Mouse (Mus musculus): Measurements from ENCODE around the gene Sh3pxd2a. TPM values are rescaled to one million over a fixed set of nuclear protein-coding genes. Genes with fewer than 3 reads are reported as not detected.

Sh3pxd2a gene
- polyA plus RNA-seq, 1 experiment from 2014 or later, result 2.3 TPM

DNA sequence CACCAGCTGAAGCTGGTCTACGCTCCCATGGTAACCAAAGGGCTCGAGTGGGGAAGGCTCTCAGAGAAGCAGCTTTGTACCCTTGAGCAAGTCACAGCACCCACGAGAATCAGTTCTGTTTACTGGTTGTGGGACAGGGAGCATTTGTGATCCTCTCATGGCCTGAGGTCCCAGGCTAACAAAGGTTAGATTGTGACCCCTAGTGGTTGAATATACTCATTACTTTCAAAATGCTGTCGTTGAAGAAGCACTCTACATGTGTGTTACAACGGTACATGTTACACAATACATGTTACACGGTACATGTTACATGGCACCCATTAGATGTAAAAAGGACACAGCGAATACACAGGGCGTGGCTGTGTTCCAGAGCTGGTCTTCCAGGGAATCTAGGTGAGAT is 38.4 kb upstream of the Sh3pxd2a start:
- Histone ChIP-seq H3K9ac (no peak overlapping the region), H3K27me3 (replicated peaks) (no peaks in the 10 kb centered on the region), H3K4me1 (peaks cover 7% of the 10 kb centered on the region), H3K27ac (no peak overlapping the region), H3K9me3 (no peaks in the 10 kb centered on the region), H3K4me2 (no peak overlapping the region), H3K4me3 (no peak overlapping the region), H3K36me3 (replicated peaks) (no peaks in the 10 kb centered on the region)
- no peak for ATAC-seq (replicated peaks)
- 78% methylated on average over 8 of the region's 8 CpGs for WGBS

DNA sequence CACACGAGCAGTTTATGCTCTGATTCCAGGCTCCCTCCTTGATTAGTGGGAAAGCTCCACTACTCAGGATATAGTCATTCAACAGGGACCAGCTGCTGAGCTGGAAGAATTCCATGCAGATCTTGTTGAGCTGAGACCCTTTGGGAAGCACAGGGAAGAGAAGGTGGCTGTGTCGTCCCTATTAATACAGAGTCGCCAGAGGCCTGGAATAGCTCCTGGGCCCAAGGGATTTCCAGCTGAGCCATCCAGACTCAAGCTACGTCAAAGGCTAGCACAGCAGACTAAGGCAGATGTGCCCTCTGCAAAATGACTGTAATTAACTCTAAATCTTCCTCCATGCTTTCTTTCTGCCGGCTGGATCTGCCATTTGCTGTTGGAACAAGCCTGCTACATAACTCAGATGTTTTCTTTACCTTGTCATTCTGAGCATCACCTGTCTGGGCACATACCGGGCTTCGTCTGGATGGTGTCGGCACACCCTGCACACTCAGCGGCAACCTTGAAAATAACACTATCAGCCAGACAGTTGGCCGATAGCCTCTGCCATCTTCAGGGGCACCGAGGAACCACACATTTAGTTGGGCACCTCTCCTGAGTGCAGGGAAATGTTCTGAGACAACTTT is 36.3 kb upstream of the Sh3pxd2a start:
- no peak overlapping the region for H3K4me2 ChIP-seq
- no peak for ATAC-seq (replicated peaks)
- H3K36me3 ChIP-seq (replicated peaks), result no peaks in the 10 kb centered on the region

DNA sequence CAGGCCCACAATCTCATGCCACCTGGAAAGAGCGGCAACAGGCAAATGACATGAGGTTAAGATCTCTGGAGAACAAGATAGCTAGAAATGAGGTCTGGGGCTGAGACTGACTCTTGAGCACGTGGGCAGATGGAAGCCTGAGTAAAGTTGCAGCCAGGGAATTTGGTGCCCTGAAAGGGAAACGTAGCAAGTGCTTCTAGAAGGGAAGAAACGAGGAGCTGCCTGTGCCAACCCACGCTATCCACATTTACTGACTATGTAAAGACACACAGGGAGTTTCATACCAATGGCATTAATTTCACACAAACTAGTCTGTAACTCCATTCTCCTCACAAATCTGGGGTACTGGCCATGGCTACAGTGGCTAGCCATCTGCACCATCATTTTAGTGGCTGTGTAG is 35.6 kb upstream of the Sh3pxd2a start:
- Histone ChIP-seq H3K4me1 (peaks cover 3% of the 10 kb centered on the region; the same call in 1 of the 2 replicates), H3K4me2 (no peak overlapping the region), H3K36me3 (replicated peaks) (no peaks in the 10 kb centered on the region), H3K9ac (no peak overlapping the region), H3K27ac (no peak overlapping the region), H3K4me3 (no peak overlapping the region), H3K27me3 (replicated peaks) (no peaks in the 10 kb centered on the region), H3K9me3 (no peaks in the 10 kb centered on the region)
- WGBS, result 89% methylated on average over 5 of the region's 5 CpGs
- no peak for ATAC-seq (replicated peaks)

More for the DNA sequence above, 36.3 kb upstream of the Sh3pxd2a start:
- no peaks in the 10 kb centered on the region for H3K27me3 ChIP-seq (replicated peaks)
- H3K27ac ChIP-seq, result no peak overlapping the region
- 74% methylated on average over 11 of the region's 11 CpGs for WGBS
- no peaks in the 10 kb centered on the region for H3K9me3 ChIP-seq
- peaks cover 3% of the 10 kb centered on the region; the same call in 1 of the 2 replicates for H3K4me1 ChIP-seq
- H3K4me3 ChIP-seq, result no peak overlapping the region
- H3K9ac ChIP-seq, result no peak overlapping the region

DNA sequence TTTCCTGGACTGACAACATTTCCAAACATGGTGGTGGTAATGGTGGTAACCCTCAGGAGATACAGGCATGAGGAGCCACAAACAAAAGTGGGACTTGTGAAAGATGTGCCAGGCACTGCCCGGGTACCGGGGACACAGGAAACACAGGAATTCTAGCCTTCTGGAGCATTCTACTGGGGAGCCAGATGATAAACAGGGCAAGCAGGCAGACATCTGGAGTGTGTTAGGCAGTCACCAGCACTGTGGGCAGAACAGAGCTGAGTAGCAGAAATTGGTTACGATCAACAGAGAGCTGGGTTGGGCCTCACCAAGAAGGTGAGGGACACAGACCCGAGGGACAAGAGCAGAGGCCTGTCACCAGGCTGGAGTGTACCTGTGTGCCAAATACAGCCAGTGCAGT is 34.7 kb upstream of the Sh3pxd2a start:
- Histone ChIP-seq H3K4me2 (no peak overlapping the region), H3K27ac (no peak overlapping the region), H3K4me1 (peaks cover 9% of the 10 kb centered on the region), H3K27me3 (replicated peaks) (no peaks in the 10 kb centered on the region), H3K9me3 (no peaks in the 10 kb centered on the region), H3K36me3 (replicated peaks) (no peaks in the 10 kb centered on the region), H3K9ac (no peak overlapping the region), H3K4me3 (no peak overlapping the region)
- 87% methylated on average over 4 of the region's 4 CpGs for WGBS
- ATAC-seq (replicated peaks), result no peak

DNA sequence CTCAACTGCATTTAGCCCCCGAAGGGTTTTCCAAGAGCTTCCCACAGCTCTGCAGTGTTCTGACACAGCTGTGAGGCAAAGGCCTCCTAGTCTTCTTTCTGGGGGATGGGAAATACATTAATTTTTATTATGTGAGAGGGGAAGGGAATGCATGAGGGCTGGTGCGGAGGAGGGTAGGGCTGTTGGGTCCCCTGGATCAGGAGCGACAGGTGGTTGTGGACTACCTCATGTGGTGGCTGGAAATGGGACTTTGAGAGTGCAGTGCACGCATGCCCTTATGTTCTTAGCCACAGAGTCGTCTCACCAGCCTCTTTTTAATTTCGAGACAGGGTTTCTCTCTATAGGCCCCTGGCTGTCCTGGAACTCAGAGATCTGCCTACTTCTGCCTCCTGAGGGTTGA is 33.5 kb upstream of the Sh3pxd2a start:
- no peaks in the 10 kb centered on the region for H3K9me3 ChIP-seq
- no peaks in the 10 kb centered on the region for H3K36me3 ChIP-seq (replicated peaks)

DNA sequence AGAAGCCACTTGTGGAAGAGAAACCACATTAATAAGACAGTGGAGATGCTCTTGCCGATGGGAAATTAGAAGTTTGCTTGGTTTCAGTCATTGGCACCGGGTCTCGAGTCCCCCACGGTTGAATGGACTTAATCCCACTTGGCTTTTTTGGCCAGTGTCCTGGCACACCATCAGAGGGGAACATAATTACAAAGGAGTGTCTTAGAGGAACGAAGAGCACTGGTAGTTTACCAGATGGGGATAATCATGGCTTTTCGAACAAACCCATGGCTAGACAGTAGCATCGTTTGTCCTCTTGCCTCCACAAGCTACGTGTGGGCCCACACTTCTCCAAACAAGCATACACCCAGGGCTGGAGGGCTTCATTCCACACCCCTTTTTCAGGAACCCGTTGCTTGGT is 33.1 kb upstream of the Sh3pxd2a start:
- no peak for ATAC-seq (replicated peaks)
- 71% methylated on average over 9 of the region's 9 CpGs for WGBS
- Histone ChIP-seq H3K4me1 (peaks cover 25% of the 10 kb centered on the region), H3K36me3 (replicated peaks) (no peaks in the 10 kb centered on the region), H3K27me3 (replicated peaks) (no peaks in the 10 kb centered on the region), H3K27ac (no peak overlapping the region), H3K4me2 (no peak overlapping the region), H3K9ac (no peak overlapping the region), H3K9me3 (no peaks in the 10 kb centered on the region), H3K4me3 (no peak overlapping the region)

More for the DNA sequence above, 33.5 kb upstream of the Sh3pxd2a start:
- Histone ChIP-seq H3K4me3 (no peak overlapping the region), H3K27me3 (replicated peaks) (no peaks in the 10 kb centered on the region), H3K4me2 (no peak overlapping the region), H3K9ac (no peak overlapping the region), H3K27ac (no peak overlapping the region), H3K4me1 (peaks cover 21% of the 10 kb centered on the region)
- WGBS, result 91% methylated on average over 6 of the region's 6 CpGs
- ATAC-seq (replicated peaks), result no peak

DNA sequence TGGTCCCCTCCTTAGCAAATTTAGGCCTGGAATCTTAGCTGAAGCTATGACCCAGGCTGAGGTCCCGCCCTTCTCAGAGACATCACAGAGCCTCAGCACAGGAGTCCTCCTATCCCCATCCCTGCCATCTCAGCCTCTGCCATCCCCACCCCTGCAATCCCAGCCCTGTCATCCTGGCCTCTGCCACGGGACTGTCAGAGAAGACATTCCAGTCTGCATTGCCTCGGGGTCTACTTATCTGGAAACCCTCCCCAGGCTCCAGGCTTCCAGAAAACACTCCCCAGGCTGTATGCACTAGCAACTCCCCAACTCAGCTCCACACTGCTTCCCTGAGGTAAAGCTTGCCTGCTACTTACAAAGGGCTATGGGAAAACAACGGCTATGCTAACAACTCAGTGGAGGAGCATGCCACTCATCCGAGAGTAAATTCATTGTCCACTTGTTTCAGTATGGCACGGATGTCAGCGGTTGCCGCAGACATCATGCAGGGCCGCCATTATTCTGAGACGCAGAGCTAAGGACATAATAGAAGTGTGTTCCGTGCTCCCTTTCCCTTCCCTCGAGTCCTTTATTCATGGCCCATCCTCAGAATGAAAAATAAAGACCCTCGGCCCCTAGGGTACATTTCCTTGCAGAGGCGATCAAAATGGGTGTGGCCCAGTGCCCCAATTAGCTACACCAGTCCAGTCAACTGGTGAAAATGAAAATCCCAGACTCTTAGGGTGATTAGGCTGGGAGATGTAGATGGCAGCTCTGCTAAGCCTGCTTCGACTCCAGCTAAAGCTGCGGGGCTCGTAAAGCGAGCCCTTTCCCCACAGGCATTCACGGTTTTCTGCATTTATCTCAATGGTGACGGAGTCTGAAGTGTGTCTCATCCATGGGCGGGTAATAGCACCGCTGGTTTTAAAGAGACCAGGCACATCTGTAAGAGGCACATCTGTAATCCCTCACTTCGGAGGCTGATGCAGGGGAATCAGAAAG is 29.1 kb upstream of the Sh3pxd2a start:
- no peaks in the 10 kb centered on the region for H3K9me3 ChIP-seq
- WGBS, result 16% methylated on average over 23 of the region's 23 CpGs
- H3K27me3 ChIP-seq (replicated peaks), result no peaks in the 10 kb centered on the region
- H3K9ac ChIP-seq, result no peak overlapping the region; the same call in 1 of the 2 replicates
- no peak overlapping the region; the same call in 1 of the 2 replicates for H3K4me3 ChIP-seq
- no peaks in the 10 kb centered on the region for H3K36me3 ChIP-seq (replicated peaks)
- ATAC-seq (replicated peaks), result peak; percentile 67
- H3K4me1 ChIP-seq, result peaks cover 22% of the 10 kb centered on the region
- H3K27ac ChIP-seq, result peak overlapping the region; percentile 68
- peak overlapping the region; percentile 36 for H3K4me2 ChIP-seq

DNA sequence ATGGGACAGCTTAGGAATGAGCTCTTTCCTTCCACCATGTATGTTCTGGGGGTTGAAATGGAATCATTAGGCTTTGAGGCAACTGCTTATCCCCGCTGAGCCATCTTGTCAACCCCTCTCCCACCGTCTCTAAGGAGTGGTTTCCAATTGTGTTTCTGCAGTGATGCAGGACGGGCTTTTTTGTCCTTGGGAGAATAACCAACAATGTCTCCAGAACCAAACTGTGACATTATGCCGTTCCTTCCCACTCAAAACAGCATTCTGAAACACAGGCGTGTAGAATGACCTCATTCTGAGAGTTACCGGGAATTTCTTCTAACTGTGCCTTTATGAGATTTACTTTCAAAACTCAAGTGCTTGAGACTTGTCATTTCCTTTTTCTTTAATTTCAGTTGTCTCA is 28.2 kb upstream of the Sh3pxd2a start:
- H3K4me1 ChIP-seq, result peaks cover 22% of the 10 kb centered on the region
- no peak overlapping the region for H3K4me3 ChIP-seq
- no peak overlapping the region for H3K27ac ChIP-seq
- no peak overlapping the region for H3K4me2 ChIP-seq
- H3K9ac ChIP-seq, result no peak overlapping the region
- WGBS, result 18% methylated on average over 6 of the region's 6 CpGs
- H3K9me3 ChIP-seq, result no peaks in the 10 kb centered on the region
- H3K27me3 ChIP-seq (replicated peaks), result no peaks in the 10 kb centered on the region
- H3K36me3 ChIP-seq (replicated peaks), result no peaks in the 10 kb centered on the region
- ATAC-seq (replicated peaks), result no peak

DNA sequence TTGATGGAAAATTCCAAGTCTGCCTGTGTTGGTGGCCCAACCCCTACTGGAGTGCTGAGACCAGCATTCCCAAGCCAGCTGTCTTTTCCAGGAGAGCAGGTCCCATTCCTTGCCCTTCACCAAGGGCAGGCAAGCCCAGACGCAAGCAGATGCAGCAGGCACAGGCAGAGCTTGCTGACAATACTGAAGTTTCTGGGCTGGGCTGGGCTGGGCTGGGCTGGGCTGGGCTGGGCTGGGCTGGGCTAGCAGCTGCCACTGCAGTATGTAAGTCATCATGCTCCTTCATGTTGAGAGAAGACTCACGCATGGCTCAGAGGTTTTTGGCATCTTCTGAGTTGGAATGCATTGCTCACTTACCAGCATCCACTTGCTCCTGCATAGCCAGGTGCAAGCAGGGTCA is 27.7 kb upstream of the Sh3pxd2a start:
- no peak for ATAC-seq (replicated peaks)
- no peaks in the 10 kb centered on the region for H3K9me3 ChIP-seq
- no peak overlapping the region for H3K4me3 ChIP-seq
- no peak overlapping the region for H3K27ac ChIP-seq
- no peaks in the 10 kb centered on the region for H3K27me3 ChIP-seq (replicated peaks)
- 62% methylated on average over 2 of the region's 2 CpGs for WGBS
- no peak overlapping the region for H3K4me2 ChIP-seq
- H3K9ac ChIP-seq, result no peak overlapping the region
- peaks cover 22% of the 10 kb centered on the region for H3K4me1 ChIP-seq
- H3K36me3 ChIP-seq (replicated peaks), result no peaks in the 10 kb centered on the region

DNA sequence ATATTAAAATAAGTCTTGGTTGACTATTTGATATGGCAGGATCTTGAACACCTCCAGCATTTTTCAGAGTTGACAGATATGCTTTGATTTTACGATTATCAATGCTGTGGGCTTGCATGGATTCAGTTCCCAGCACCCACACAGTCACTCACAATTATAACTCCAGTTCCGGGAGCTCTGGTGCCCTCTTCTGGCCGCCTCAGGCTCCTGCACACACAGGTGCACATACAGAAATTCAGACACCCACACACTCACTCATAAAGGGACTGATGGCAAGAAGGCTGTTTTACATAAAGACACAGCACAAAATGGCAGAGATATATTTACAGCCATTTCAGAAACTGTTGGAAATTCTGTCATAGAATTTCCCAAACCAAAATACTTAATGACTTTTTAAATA is 25.0 kb upstream of the Sh3pxd2a start:
- Histone ChIP-seq H3K4me3 (no peak overlapping the region), H3K4me1 (peaks cover 34% of the 10 kb centered on the region), H3K27me3 (replicated peaks) (no peaks in the 10 kb centered on the region), H3K36me3 (replicated peaks) (no peaks in the 10 kb centered on the region), H3K27ac (no peak overlapping the region), H3K4me2 (no peak overlapping the region), H3K9me3 (no peaks in the 10 kb centered on the region), H3K9ac (no peak overlapping the region)
- 89% methylated on average over 3 of the region's 3 CpGs for WGBS
- no peak for ATAC-seq (replicated peaks)

DNA sequence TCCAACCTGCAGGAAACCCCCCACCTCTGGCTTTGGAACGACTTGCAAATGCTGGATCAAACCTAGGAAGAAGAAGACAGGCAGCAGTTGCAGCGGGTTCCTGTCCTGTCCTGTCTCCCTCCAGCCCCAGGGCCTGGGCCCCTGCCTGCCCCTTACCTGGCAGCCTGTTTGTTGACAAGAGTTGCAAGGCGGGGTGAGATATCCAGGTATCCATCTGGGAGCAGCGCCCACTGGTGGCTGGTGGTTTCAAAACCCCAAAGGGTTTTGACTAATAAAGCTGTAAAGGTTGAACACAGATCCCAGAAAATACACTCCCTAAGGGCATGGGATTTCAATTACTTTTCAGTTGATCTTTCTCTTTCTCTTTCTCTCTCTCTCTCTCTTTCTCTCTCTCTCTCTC is 24.0 kb upstream of the Sh3pxd2a start:
- H3K9me3 ChIP-seq, result no peaks in the 10 kb centered on the region

DNA sequence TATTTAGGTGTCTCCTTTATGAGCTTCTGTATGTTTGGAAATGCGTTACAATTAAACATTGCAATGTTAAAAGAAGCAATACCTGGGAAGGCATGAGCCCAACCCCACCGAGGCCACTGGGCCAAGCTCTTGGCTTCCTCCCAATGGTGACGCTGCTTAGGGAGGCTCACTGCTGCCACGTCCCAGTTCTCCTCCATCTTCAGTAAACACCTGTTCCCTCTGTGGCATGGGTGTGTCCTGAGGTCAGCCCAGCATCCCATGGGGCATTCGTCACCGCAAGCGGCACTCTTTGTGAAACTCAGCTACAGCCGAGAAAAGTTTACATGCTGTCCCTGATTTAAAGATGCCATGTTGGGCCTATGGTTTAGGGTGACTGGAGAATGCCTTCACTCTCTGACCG is 23.4 kb upstream of the Sh3pxd2a start:
- Histone ChIP-seq H3K4me1 (peaks cover 23% of the 10 kb centered on the region), H3K9ac (no peak overlapping the region), H3K27ac (no peak overlapping the region), H3K9me3 (no peaks in the 10 kb centered on the region), H3K27me3 (replicated peaks) (no peaks in the 10 kb centered on the region), H3K36me3 (replicated peaks) (no peaks in the 10 kb centered on the region), H3K4me2 (no peak overlapping the region), H3K4me3 (no peak overlapping the region)
- 87% methylated on average over 9 of the region's 9 CpGs for WGBS
- no peak for ATAC-seq (replicated peaks)

More for the DNA sequence above, 24.0 kb upstream of the Sh3pxd2a start:
- Histone ChIP-seq H3K4me1 (peaks cover 30% of the 10 kb centered on the region), H3K4me3 (no peak overlapping the region), H3K36me3 (replicated peaks) (no peaks in the 10 kb centered on the region), H3K27me3 (replicated peaks) (no peaks in the 10 kb centered on the region), H3K9ac (no peak overlapping the region), H3K4me2 (no peak overlapping the region), H3K27ac (no peak overlapping the region)
- no peak for ATAC-seq (replicated peaks)
- WGBS, result 41% methylated on average over 4 of the region's 4 CpGs
